Mouse (Mus musculus) adrenal gland, postnatal 14 days (tissue): Measurements from ENCODE around the gene Gm8369. TPM values are rescaled to one million over a fixed set of nuclear protein-coding genes. Genes with fewer than 3 reads are reported as not detected.
"Not testable (repeated sequence)": the region's sequence is repeated elsewhere in the genome, so short reads cannot be mapped to it uniquely, and the experiment has no call there.

ENCODE experiments used
- DNase-seq: peaks from one replicate; pipeline ENCODE4 v3.0.0; 2021; ENCODE audit warnings: mixed read lengths
- total RNA-seq: library from RNA; stranded (reverse); gene quantifications from 2 replicates; pipeline ENCODE4 v1.2.3, GENCODE M21; 2021

Gm8369 gene
- total RNA-seq, 1 experiment from 2014 or later: 0.44 TPM

DNA sequence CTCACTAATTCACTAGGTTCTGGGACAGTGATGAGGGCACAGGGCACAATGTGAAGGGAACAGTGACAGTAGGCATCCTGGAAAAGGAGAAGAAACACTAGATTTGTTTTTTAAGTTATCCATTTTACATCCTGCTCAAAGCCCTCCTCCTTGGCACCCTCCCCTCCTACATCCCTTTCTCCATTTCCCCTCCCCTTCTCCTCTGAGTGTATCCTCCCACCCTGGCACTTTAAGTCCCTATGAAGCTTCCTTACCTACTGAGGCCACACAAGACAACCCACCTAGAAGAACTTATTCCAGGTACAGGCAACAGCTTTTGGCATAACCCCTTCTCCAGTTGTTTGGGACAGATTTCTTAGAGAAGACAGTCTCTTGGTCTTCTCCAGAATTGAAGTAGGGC, 30.5 kb downstream of the Gm8369 start, which contains the start of gene Ms4a6b:
TSS of gene Ms4a6b (plus strand) at position 267 of the 400 bp plus-strand sequence.
- DNase-seq: no peak

DNA sequence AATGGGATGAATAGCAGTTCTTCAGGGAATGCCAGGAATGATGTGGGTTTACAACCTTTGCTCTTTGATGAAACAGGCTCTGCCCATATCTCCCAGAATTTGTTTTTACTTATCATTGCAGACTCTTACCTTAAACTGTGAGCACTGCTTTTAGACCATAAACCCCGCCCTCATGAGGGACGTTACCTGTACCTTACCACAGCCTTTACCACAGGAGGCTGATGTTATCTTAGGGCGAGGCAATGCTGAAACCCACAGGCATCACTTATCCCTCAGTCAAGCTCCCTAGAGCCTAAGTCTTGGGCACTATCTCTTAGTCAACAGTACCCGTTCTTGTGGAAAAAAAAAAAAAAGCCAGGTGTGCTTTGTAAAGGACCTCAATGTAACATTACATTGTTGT, 31.1 kb downstream of the Gm8369 start:
- no peak for DNase-seq

DNA sequence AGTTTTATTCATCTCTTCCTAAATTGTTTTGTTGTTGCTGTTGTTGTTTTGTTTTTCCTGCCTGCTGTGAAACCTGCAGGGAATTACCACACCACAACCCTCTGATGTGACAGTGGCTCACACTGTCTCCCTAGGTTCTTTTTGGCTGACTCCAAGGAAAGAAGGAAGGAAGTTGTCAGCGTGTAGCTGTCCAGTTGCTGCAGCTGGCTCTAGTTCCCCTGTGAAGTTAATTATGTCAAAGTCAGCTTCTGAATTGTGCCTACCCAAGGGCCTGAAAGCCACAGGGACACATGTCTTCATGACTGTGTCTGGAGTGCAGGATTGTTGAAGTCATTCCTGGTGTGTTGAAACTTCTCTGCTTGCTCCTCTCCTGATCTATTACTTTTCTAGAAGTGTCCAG, 31.6 kb downstream of the Gm8369 start:
- DNase-seq: not testable (repeated sequence)

DNA sequence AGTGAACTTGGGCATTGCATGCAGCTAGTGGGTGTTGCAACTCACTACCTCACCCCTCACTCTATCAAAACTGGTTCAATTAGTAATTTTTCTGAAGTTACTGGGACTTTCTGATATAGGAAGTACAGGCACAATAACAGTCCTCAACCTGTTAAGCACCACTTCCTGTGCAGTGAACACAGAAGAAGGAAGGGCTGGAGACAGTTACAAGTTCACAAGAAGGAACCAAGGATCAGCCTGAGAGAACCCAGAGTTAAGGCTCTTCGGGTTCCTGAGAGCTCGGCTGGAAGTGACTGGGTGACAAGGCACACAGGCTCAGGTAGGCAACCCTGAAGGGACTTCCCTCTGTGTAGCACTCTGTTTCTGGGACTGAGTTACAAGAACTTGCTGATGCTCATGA, 32.6 kb downstream of the Gm8369 start:
- DNase-seq: not testable (repeated sequence)

DNA sequence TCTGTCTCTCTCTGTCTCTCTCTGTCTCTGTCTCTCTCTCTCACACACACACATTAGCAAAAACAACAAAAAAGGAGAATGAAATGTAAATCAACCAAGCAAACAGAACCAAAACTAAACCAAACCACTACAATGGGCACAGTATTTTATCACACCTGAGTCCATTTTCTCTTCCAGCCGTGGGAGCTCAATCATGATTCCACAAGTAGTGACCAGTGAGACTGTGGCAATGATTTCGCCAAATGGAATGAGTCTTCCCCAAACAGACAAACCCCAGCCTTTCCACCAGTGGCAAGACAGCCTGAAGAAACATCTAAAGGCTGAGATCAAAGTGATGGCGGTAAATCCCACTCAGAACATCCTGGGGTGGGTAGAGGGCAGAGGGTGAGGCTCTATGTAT, 34.4 kb downstream of the Gm8369 start:
- DNase-seq: no peak

DNA sequence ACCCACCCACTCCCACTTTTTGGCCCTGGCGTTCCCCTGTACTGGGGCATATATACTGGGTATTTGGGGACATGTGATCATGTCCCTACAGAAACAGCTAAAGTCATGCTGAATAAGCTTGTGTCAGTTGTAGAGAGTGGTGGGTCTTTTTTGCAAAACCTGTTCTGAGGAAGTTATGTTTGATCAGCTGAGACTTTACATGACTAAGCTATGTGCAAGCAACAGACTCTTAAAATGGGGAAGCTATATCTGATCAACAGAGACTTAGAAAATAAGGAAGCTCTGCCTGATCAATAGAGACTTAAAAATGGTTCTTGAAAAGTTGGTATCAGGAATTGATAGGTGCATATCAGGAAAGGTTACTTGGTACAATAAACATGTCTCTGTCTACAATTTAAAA, 47.7 kb downstream of the Gm8369 start:
- no peak for DNase-seq

DNA sequence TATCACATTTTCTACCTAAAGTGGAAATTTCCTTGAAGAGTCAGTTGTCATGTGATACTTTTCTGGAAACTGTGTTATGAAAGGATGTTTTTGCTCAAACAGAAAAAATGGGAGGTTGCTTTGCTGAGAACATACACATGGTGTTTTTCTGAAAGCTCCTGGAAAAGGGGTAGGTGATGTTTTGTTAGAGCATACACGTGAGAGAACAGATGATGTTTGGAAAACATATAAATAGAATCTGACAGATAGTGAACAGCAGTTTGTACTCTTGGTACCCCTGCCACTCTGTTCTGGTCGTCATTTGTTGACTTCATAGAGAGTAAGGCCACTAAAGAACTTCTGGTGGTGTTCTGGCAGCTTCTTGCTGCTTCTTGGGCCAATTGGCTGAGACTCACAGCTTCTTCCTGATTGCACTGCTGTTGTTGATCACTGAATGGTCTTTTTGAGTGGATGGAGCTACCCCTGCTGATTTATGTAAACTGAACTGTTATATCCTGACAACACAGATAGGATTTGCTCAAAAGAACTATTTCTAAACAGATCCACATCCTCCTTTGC, 48.2 kb downstream of the Gm8369 start:
- DNase-seq: no peak

DNA sequence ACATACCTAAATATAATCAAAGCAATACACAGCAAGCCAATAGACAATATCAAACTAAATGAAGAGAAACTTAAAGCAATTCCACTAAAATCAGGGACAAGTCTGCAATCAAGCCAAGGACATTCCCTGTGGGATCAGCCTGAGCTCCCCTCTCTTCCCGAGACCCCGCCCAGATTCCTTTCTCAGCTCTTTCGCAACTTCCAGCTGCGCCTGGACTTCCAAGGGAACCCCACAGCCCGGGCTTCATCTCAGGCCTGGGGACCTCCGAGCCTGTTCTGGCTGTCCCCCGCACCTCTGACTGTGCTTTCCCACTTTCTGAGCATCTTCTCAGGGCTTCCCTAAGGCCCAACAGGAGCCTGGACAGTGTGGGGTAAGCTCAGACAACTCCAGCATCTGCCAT, 50.9 kb downstream of the Gm8369 start, which contains the start of gene Ms4a4d:
TSS of gene Ms4a4d (plus strand) at position 209 of the 400 bp plus-strand sequence.
- DNase-seq: peak; percentile 15

DNA sequence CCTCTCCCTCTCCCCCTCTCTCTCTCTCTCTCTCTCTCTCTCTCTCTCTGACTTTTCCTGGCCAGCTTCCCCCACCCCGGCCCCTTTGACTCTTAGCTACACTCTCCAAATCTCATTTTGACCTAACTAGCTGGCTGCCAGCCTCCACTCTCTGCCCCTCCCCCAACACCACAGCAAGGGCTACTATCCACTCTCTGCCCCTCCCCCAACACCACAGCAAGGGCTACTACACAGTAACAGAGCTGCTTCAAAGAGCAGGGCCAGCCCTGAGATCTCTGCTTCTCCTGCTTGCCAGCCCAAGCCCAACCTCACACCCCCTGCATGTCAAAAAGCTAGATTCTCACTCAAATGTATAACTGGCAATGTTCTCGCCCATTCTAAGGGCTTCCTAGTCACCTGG, 51.6 kb downstream of the Gm8369 start:
- DNase-seq: no peak

DNA sequence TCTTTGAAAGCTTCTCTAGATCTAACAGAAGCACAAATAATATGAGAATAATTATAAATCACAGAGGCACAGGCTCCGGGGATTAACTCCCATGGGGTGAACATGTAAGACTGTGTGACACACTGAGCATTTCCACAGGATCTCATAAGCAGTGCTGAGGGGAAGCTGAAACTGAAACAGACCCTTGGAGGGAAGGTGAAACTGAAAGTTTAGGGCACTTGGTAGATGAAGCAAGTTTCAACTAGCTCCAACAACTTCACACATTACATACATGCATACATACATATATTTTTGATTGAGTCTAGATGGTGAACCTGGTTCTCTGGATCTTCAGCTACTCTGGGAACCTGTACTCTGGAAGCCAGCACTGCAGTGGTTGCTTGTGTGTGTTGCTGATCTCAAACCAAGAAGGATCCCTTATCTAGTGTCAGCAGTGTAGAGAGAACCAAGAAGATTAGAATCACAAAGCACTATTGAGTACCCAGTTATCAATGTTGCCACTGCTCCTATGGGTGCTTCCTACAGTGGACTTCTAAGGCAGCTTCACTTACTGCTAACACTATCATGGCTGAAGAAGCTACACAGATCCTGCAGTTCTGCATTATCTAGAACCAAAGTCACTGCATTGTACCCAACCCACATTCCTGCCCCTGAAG, 54.6 kb downstream of the Gm8369 start:
- DNase-seq: not testable (repeated sequence)

DNA sequence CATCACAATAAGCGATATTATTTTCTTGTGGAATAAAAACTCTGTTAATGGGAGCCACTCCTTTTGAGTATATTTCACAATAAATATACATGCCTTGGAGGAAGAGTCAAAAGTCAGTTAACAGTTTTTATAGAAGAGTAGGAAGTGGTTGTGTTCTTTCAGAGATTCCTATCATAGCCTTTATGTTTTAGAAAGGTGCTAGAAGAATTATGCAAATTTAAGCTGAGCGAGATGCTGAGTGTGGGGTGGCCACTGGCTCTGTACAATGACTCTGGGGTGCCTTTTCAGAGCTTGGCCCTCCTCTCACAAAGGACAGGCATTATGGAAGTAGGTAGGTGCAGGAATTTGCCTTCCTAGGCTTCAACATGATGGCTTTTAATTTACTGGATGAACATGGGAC, 58.6 kb downstream of the Gm8369 start:
- not testable (repeated sequence) for DNase-seq

DNA sequence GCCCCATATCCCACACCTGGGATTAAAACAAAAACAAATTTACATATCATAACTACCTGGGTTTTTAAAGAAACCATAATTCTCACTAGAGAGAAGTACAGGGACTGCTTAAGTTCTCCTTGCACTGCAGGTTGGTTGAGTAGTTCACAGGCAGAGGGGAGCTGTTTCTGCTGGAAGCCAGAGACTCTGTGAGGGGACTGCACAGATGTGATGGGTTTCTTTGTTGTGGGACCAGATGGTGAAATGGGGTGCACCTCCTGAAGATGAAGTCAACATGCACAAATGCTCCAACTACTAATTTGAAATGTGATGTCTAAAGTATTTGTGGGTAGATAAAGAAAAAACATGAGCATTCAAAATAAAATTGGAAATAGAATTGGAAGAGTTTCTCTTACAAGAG, 62.2 kb downstream of the Gm8369 start:
- DNase-seq: no peak

DNA sequence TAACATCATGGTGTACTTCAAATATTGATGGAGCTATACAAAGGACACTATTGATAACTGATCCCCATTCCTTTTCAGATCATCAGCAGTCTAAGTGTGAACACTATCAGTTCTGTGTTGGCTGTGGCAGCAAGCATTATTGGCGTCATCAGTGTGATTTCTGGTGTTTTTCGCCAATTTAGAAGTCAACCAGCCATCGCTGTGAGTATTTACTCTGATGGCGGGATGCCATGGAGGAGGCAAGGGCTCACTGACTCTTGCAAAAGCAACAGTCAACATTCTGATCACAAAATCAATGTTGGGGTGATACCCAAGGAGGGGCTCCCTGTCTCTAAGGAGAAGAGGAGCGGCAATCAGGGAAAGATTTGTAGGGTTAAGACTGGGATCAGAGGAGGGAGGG, 69.0 kb downstream of the Gm8369 start:
- no peak for DNase-seq

DNA sequence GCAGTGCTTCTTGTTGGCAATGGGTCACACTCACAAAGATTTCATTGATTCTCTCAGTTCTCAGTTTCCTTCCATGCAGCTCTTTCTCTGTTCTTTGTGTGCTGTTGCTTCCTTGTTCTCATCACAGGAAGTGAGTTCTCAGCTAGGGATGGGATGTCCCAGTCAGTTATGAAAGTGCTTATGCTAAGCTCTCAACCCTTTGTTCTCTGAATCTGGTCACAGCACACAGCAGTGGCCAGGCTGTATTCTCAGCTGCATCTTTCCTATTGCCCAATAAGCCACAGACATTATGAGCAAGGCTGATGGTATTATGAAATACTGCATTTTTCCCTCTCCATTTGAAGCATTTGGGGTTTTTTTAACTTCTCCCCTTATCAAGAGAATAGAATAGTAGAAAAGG, 73.8 kb downstream of the Gm8369 start:
- not testable (repeated sequence) for DNase-seq

Other genes starting within 250 kb of the Gm8369 start
- gene Ms4a1, start 219.7 kb upstream of the Gm8369 start, total RNA-seq: 1.8 and 9.8 TPM in 2 replicates
- not detected in 2 replicates for gene Ms4a5, start 202.1 kb upstream of the Gm8369 start, total RNA-seq
- not detected in 2 replicates for gene Ms4a14, start 171.5 kb upstream of the Gm8369 start, total RNA-seq
- 0.41 and 1.0 TPM in 2 replicates for gene Ms4a7, start 149.8 kb upstream of the Gm8369 start, total RNA-seq
- 5.1 and 8.4 TPM in 2 replicates for gene Ms4a4a, start 110.4 kb upstream of the Gm8369 start, total RNA-seq
- gene Ms4a4c, start 81.2 kb upstream of the Gm8369 start, total RNA-seq: 0.44 and 8.7 TPM in 2 replicates
- 1.9 and 26.8 TPM in 2 replicates for gene Ms4a4b, start 42.4 kb upstream of the Gm8369 start, total RNA-seq
- gene Ms4a6c, start 16.6 kb upstream of the Gm8369 start, total RNA-seq: 6.7 and 12.3 TPM in 2 replicates
- 3.1 and 22.4 TPM in 2 replicates for gene Ms4a6b, start 30.6 kb downstream of the Gm8369 start, total RNA-seq
- 2.0 and 3.9 TPM in 2 replicates for gene Ms4a4d, start 50.9 kb downstream of the Gm8369 start, total RNA-seq
- 2.1 and 2.7 TPM in 2 replicates for gene Ms4a6d, start 118.9 kb downstream of the Gm8369 start, total RNA-seq
- gene Ms4a2, start 137.8 kb downstream of the Gm8369 start, total RNA-seq: not detected in 2 replicates
- gene Ms4a3, start 154.9 kb downstream of the Gm8369 start, total RNA-seq: not detected in 2 replicates
- gene Oosp2, start 174.6 kb downstream of the Gm8369 start, total RNA-seq: not detected in 2 replicates
- 1.7 and 1.9 TPM in 2 replicates for gene Oosp1, start 205.2 kb downstream of the Gm8369 start, total RNA-seq
- gene Oosp3, start 211.1 kb downstream of the Gm8369 start, total RNA-seq: not detected in 2 replicates